Mouse (Mus musculus) embryo, embryonic 10.5 days (tissue): Measurements from ENCODE around the gene Eng.
A peak's percentile ranks its signal among the peaks of the same experiment; 100 is the strongest.

Source experiments
- DNase-seq: peaks from one replicate; pipeline ENCODE4 v3.0.0-alpha.2; 2015; ENCODE audit warnings: low spot score

The Eng gene

DNA sequence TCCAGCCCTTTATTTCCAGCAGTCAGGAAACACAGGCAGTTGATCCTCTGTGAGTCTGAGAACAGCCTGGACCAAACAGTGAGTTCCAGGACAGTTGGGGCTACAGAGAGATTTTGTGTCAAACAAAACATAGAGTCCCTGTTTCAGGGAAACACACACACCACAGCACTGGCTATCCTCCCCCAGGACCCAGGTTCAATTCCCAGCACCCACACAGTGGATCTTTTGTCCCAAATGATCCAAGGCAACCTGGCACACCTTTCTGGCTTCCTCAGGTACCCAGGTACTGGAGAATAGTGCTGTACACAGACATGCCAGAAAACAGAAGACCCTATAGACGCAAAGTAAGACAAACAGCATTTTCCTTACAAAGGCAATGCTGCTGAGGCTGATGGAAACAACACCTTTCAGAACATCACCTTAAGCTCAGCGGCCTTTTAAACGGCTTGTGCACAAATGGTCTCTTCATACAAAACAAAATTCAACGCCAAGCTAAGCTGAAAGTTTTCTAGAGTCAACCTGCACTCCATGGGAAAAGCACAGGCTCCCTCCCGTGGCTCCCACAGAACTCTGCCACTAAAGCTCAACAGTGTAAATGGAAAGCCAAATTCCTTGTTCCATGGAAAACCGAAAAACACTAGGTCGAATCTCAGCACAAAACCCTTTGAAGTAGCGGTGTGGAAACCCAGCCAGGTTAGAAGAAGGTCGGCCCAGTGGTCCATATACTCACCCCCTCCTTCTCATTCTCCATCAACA, 65.1 kb downstream of the Eng start:
- no peak for DNase-seq

DNA sequence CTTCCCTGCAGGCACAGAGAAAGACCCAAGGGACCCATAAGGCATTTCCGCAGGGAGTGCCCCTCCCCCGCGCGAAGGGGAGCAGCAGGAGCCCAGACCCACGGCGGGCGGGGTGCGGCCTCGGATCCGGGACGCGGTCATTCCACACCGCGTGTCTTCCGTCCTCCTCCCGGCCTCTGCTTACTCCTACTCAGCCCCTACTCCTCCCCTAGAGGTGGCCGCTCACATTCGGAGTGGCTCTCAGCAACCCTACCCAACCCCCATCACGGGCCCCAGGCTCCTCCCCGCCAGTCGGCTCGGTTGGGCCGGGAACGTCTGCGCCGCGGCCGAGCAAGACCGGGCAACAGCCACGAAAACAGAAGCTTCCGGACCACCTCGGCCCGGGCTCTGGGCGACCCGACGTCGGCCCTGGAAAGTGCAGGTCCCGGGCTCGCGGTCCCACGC, 65.7 kb downstream of the Eng start:
- DNase-seq: peak; percentile 67

DNA sequence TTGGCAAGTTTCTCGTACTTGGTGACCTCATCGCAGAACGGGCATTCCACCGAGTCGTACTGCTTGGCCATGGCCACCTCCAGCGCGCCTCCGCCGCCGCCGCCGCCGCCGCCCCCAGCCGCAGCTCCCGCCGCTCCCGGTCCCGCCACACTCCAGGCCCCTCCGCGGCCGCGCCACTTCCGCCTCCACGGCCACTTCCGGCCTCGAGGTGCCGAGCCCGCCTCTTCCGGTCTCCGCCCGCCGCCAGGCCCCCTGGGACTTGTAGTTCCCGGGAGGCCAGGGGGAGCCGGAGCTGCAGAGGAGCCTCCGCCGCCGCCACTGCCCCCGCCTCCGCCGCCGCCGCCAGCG, 66.2 kb downstream of the Eng start:
- DNase-seq: peak; percentile 94

GRCm38 (mm10) chr2:32712934-32713817, 66.8 kb downstream of the Eng start, which contains the start of gene Cdk9:
Gene Cdk9, minus strand, starts transcription at chr2:32713076.
- DNase-seq: peak; percentile 93

DNA sequence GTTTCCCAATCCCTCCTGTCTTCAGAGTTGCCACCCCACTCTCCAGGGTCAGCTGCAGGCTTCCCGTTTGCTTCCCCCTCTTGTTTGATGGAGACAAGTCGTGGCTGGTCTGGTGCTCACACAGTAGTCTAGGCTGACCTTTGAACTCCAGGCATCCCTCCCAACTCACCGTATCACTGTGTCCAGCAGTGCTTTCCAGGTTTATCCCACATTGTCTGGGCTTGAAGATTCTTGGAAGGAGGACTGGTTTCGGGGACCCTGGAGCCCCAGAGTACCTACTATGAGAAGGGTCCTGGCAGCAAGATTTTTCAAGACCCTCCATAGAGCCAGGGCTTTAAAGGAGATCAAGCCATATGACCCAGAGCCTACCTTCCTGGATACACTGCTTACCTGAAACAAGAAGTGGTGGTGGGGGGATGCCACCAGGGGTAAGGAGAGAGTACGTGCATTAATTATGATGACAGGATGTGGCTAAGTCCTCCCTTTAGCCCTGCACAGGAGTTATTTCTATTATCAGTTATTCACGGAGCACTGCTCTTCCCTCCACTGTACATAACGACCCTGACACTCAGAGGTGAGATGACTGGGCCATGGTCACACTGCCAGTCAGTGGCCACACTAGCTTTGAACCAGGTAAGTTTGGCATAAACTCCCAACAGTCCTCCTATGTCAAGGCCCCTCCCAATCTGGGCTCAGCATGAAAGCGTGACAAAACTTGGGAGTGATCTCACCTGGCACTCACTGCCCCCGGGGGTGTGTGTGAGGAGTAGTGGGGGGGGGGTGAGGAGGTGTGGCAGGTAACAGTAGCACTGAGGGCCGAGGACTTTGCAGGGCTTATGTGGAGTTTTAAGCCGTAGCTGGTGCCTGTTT, 68.0 kb downstream of the Eng start:
- no peak for DNase-seq

DNA sequence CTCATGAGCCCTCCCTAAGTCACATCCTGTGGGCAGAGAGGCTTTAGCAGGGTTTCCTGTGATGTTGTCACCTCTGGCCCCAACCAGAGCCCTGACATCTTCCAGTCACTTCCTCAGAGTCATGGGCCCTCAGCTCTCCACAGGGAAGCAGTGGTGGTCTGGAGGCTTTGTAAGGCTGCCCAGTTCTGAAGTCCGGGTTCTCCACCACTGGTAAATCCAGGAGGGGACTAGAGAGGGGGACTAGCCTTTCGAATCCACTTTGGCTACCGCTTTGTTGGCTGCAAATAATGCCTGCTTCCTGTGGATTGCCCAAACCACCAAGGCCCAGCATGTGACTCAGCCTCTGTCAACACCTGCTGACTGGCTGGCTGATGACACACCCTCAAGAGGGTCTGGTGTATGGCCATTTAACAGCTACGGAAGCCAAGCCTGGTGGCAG, 68.6 kb downstream of the Eng start:
- DNase-seq: no peak

DNA sequence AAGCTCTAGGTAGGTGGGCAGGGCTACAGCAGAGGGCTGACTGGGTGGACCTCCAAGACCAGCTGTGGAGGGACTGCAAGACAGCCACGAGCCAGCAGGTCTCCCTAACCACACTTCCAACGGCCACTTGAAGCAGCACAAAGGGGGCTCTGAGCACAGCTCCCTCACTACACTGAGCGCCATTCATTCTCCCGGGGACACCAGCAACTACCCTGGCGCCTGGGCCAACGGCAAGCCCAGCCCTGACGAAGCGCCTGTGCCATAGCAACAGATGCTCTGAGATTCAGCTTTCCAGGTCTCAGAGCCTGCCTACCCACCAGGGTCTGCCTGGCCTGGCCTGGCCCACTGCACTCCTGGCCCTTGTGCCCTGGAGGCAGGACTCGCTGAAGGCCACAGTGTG, 72.4 kb downstream of the Eng start:
- no peak for DNase-seq

GRCm38 (mm10) chr2:32720053-32720452, 73.7 kb downstream of the Eng start:
- no peak for DNase-seq

DNA sequence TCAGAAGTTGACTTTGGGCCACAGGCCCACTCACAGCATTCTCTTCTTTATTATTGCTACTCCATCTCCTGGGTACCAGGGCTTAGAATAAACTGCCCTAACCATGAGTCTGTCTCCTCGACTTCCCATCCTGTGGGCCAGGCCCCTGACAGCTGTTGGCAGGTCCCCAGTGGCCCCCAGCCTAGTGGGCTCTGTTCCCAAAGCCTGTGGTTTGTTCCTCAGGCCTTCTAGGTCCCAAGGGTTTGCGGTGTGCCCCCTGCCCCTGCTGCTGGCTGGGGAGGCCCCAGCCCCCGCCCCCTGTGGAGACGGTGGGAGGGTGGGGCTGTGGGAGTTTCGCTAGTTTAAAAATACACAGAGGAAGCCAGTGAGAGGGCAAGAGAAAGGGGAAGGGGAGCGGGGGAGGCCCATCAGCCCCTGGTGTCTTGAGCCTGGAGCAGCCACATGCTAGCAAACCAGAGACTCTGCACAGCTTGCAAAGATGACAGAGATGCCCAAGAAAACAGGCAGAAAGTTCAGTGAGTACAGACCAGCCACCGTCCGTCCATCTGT, 74.4 kb downstream of the Eng start, which contains the start of gene Sh2d3c:
TSS of gene Sh2d3c (plus strand) at position 375 of the 549 bp plus-strand sequence.
- no peak for DNase-seq

GRCm38 (mm10) chr2:32722046-32722445, 75.7 kb downstream of the Eng start:
- DNase-seq: no peak

DNA sequence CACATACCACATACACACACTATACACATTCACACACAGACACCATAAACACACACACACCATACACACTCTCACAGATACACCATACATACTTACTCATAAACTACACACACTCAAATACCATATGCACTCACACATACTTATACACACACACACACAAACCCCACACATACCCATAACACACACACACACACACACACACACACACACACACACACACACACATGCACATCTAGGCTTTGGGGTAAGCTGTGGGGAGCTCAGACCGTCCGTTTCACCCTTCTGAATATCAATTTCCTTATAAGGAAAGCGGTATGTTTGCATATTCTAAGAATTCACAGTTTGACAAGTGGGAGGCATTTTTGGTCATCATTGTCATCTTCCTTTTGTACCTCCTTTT, 76.2 kb downstream of the Eng start:
- no peak for DNase-seq

GRCm38 (mm10) chr2:32724149-32724548, 77.8 kb downstream of the Eng start:
- no peak for DNase-seq

- no peak for DNase-seq
Observed at GRCm38 (mm10) chr2:32724832-32725790, 78.7 kb downstream of the Eng start.

GRCm38 (mm10) chr2:32727435-32727834, 81.0 kb downstream of the Eng start:
- DNase-seq: peak; percentile 98

- no peak for DNase-seq
Observed at GRCm38 (mm10) chr2:32728463-32728862, 82.1 kb downstream of the Eng start.

DNA sequence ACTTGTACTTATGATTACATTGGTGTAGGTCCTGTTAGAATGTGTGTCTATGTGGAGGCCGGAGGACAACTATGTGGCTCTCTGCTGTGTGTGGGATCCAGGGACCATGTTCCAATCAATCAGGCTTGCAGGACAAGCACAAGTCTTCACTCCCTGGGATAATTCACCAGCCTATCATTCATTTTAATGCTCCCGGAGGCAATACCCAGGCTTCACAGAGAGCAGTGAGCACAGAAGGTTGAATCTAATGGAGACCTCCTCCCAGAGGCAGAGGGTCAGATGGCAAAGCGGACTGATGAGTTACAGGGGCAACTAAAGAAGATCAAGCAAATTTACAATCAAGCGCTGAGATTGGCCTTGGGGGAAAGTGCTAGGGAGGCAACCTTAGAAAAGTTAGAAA, 83.2 kb downstream of the Eng start:
- DNase-seq: no peak

GRCm38 (mm10) chr2:32730854-32731253, 84.5 kb downstream of the Eng start:
- DNase-seq: peak; percentile 82

DNA sequence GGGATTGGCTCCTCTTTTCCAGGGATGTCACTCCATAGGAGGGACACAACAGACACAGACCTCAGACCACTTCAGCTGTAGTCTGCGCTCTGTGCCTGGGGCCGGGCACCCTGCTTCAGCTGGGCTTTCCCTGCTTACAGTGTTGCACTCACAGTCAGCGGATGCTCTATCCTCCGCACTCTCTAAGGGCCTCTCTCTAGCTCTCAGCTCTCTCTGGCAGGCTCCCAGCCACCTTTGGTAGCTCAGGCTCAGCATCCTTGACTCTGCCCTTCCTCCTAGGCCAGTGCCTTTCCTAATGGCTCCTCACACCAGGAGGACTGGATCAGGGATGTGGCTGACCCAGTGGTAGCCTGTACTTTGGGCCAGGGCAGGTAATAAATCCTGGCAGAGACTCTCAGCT, 85.5 kb downstream of the Eng start:
- DNase-seq: no peak
